In genomic region chr12:76369978-76370830, GRCm38 (mm10) we compare ENCODE assay signal across 7 mouse cellular contexts. TPM values are rescaled to one million over a fixed set of nuclear protein-coding genes. Genes with fewer than 3 reads are reported as not detected.
DNase-seq lines count a peak whose midpoint lies in the region; ATAC-seq and TF ChIP-seq lines count a peak whose summit lies in the region.

Zbtb1 (plus strand) TSS chr12:76370266.

- under 1% methylated on average over 84 of the region's 99 CpGs for WGBS in embryonic facial prominence, embryonic 11.5 days
- under 1% methylated on average over 99 of the region's 99 CpGs for WGBS in kidney, adult 2 months
- under 1% methylated on average over 52 of the region's 99 CpGs for WGBS in limb, embryonic 14.5 days
- WGBS in midbrain, embryonic 16.5 days = under 1% methylated on average over 76 of the region's 99 CpGs

- no peaks in the 10 kb centered on the region for H3K27me3 ChIP-seq in embryonic facial prominence, embryonic 11.5 days (ENCODE audit: control insufficient read depth, insufficient read depth, low read length)
- no peaks in the 10 kb centered on the region for H3K27me3 ChIP-seq in kidney, adult 2 months (replicated peaks; ENCODE audit: control insufficient read depth, insufficient read depth, low read length)
- no peaks in the 10 kb centered on the region for H3K27me3 ChIP-seq in limb, embryonic 14.5 days (ENCODE audit: control insufficient read depth, insufficient read depth, low read length)
- H3K27me3 ChIP-seq in midbrain, embryonic 16.5 days (ENCODE audit: control insufficient read depth, insufficient read depth, low read depth, low read length) = no peaks in the 10 kb centered on the region

- H3K9me3 ChIP-seq in embryonic facial prominence, embryonic 11.5 days (replicated peaks; ENCODE audit: control insufficient read depth, low read length) = no peaks in the 10 kb centered on the region
- no peaks in the 10 kb centered on the region for H3K9me3 ChIP-seq in limb, embryonic 14.5 days (ENCODE audit: control insufficient read depth, low read length)
- H3K9me3 ChIP-seq in midbrain, embryonic 16.5 days (replicated peaks; ENCODE audit: control insufficient read depth, low read length, poor library complexity, severe bottlenecking) = no peaks in the 10 kb centered on the region

- peak; percentile 76 for ATAC-seq in embryonic facial prominence, embryonic 11.5 days (replicated peaks; ENCODE audit: insufficient number of reproducible peaks, low FRiP score, low TSS enrichment, low read depth)
- peak; percentile 45 for ATAC-seq in limb, embryonic 14.5 days (ENCODE audit: low FRiP score, low read depth)
- ATAC-seq in midbrain, embryonic 16.5 days = peak; percentile 67

- peak within 1 kb of the TSS; percentile 100 for H3K27ac ChIP-seq in embryonic facial prominence, embryonic 11.5 days (replicated peaks; ENCODE audit: low read depth, low read length)
- H3K27ac ChIP-seq in kidney, adult 2 months (ENCODE audit: insufficient read depth, low read depth, low read length) = peak within 1 kb of the TSS; percentile 82
- H3K27ac ChIP-seq in limb, embryonic 14.5 days (replicated peaks; ENCODE audit: low read depth, low read length) = peak within 1 kb of the TSS; percentile 100
- H3K27ac ChIP-seq in midbrain, embryonic 16.5 days (ENCODE audit: low read length) = peak within 1 kb of the TSS; percentile 95

- no peak for TF ChIP-seq CTCF in kidney, adult 2 months (conservative IDR thresholded peaks at IDR 0.05; ENCODE audit: insufficient read depth, insufficient read length, low read depth, low read length)

- TF ChIP-seq POLR2A in kidney, adult 2 months (IDR thresholded peaks at IDR 0.05; ENCODE audit: low read depth, low read length) = peak; percentile 38
- TF ChIP-seq POLR2A in limb, embryonic 14.5 days (IDR thresholded peaks at IDR 0.05; ENCODE audit: borderline replicate concordance, extremely low read depth, insufficient read depth, insufficient read length) = peak; percentile 75; the same call in 1 of the 2 replicates

- no peaks in the 10 kb centered on the region for H3K36me3 ChIP-seq in embryonic facial prominence, embryonic 11.5 days (replicated peaks; ENCODE audit: control insufficient read depth, insufficient read depth, low read depth, low read length)
- no peaks in the 10 kb centered on the region for H3K36me3 ChIP-seq in kidney, adult 2 months (ENCODE audit: control insufficient read depth, insufficient read depth, low read length)
- no peaks in the 10 kb centered on the region for H3K36me3 ChIP-seq in limb, embryonic 14.5 days (ENCODE audit: control insufficient read depth, insufficient read depth, low read length)
- H3K36me3 ChIP-seq in midbrain, embryonic 16.5 days (ENCODE audit: control insufficient read depth, insufficient read depth, low read length) = no peaks in the 10 kb centered on the region

- H3K4me1 ChIP-seq in embryonic facial prominence, embryonic 11.5 days (ENCODE audit: control insufficient read depth, insufficient read depth, low read length) = peaks cover 10% of the 10 kb centered on the region
- H3K4me1 ChIP-seq in kidney, adult 2 months (ENCODE audit: control insufficient read depth, insufficient read depth, low read length) = peaks cover 21% of the 10 kb centered on the region; the same call in 1 of the 2 replicates
- peaks cover 40% of the 10 kb centered on the region for H3K4me1 ChIP-seq in limb, embryonic 14.5 days (ENCODE audit: control insufficient read depth, insufficient read depth, low read length)
- H3K4me1 ChIP-seq in midbrain, embryonic 16.5 days (ENCODE audit: control insufficient read depth, insufficient read depth, low read length) = peaks cover 30% of the 10 kb centered on the region

- H3K9ac ChIP-seq in embryonic facial prominence, embryonic 11.5 days (replicated peaks; ENCODE audit: low read length) = peak within 1 kb of the TSS; percentile 96
- H3K9ac ChIP-seq in limb, embryonic 14.5 days (ENCODE audit: low read depth, low read length, severe bottlenecking) = peak within 1 kb of the TSS; percentile 99
- H3K9ac ChIP-seq in midbrain, embryonic 16.5 days (ENCODE audit: low read depth, low read length) = peak within 1 kb of the TSS; percentile 96

- H3K4me2 ChIP-seq in embryonic facial prominence, embryonic 11.5 days (ENCODE audit: low read depth, low read length) = peak within 1 kb of the TSS; percentile 87
- peak within 1 kb of the TSS; percentile 83 for H3K4me2 ChIP-seq in limb, embryonic 14.5 days (replicated peaks; ENCODE audit: low read depth, low read length, severe bottlenecking)
- peak within 1 kb of the TSS; percentile 72 for H3K4me2 ChIP-seq in midbrain, embryonic 16.5 days (ENCODE audit: low read length)

- DNase-seq in adrenal gland, postnatal 14 days = peak; percentile 91
- peak; percentile 76 for DNase-seq in embryonic facial prominence, embryonic 11.5 days (ENCODE audit: low spot score)
- DNase-seq in heart, adult 18-20 months = peak; percentile 83 to 86
- DNase-seq in kidney, adult 2 months = peak; percentile 87
- DNase-seq in limb, embryonic 14.5 days (ENCODE audit: low spot score) = peak; percentile 69
- peak; percentile 83 to 88 for DNase-seq in spleen, postnatal 10 days (ENCODE audit: low spot score in 2 of 2)

- peak within 1 kb of the TSS; percentile 97 for H3K4me3 ChIP-seq in embryonic facial prominence, embryonic 11.5 days (ENCODE audit: low read depth, low read length)
- H3K4me3 ChIP-seq in kidney, adult 2 months (ENCODE audit: insufficient read depth, low read depth, low read length) = peak within 1 kb of the TSS; percentile 78
- H3K4me3 ChIP-seq in limb, embryonic 14.5 days (replicated peaks; ENCODE audit: low read length) = peak within 1 kb of the TSS; percentile 96
- H3K4me3 ChIP-seq in midbrain, embryonic 16.5 days (ENCODE audit: low read depth, low read length) = peak within 1 kb of the TSS; percentile 88

RNA-seq across cellular contexts. Expression of gene Zbtb1, which starts in this region (rescaled TPM):
- 6.4 and 7.0 TPM in 2 replicates for total RNA-seq in adrenal gland, postnatal 14 days (2021)
- polyA plus RNA-seq in embryonic facial prominence, embryonic 11.5 days (2014; fragmentation: Nextera tagmentation; extraction: Ambion mirVana) = 11.3 and 11.7 TPM in 2 replicates
- 1 to 10 TPM; 2.9 to 3.0 TPM for total RNA-seq in heart, adult 18-20 months (2021)
- 1.5 and 1.6 TPM in 2 replicates for polyA plus RNA-seq in kidney, adult 2 months (2012; rRNA removed)
- polyA plus RNA-seq in limb, embryonic 14.5 days (2012; rRNA removed) = 6.2 and 6.9 TPM in 2 replicates
- 9.4 and 10.5 TPM in 2 replicates for polyA plus RNA-seq in limb, embryonic 14.5 days (2014; fragmentation: Nextera tagmentation; extraction: Ambion mirVana)
- polyA plus RNA-seq in midbrain, embryonic 16.5 days (2015; fragmentation: Nextera tagmentation; extraction: Ambion mirVana) = 3.1 and 3.4 TPM in 2 replicates

Comparison
In these comparisons a context has a peak if more than half of its experiments do, and no peak if none do; other contexts are left out.
1. Peak in every context shown above with its lines: DNase-seq, ATAC-seq, H3K4me3 ChIP-seq and H3K27ac ChIP-seq.